Mouse (Mus musculus): ENCODE measurements around the gene Ppfia4.

The Ppfia4 gene

DNA sequence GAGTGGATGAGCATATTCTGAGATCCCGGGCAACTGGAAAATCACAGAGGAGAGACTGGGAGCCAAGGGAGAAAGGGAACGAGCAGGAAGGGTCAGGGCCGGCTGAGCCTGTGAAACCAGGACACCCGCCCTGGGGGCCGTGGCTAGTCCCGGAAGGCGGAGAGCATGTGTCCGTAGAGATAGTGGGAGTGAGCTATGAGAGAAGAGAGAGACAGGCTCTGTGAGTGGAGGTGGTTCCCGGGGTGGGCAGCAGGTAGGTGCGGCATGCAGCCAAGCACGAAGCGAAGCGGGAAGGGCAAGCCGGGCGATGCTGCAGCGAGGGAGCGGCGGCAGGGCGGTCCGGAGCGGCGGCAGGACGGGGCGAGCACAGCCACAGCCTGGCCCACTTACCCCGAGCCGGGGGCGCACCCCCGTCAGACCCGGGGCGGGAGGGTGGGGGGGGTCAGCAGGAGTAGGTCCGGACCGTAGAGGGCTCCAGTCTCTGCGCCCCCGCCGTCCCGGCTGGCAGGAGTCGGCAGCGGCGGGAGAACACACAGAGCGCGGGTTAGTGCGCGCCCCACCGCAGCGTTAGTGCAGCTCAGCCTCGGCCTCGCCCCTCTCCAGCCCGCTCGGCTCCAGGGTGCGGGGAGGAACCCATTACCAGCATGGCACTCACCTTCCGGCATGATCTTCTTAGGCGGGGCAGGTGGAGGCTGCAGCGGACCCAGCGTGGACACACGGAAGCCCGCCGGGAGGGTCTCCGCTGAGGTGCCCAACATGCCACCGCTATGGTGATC, 33.9 kb downstream of the Ppfia4 start:
- no peak for DNase-seq (ENCODE audit: low spot score in 2 of 2)

DNA sequence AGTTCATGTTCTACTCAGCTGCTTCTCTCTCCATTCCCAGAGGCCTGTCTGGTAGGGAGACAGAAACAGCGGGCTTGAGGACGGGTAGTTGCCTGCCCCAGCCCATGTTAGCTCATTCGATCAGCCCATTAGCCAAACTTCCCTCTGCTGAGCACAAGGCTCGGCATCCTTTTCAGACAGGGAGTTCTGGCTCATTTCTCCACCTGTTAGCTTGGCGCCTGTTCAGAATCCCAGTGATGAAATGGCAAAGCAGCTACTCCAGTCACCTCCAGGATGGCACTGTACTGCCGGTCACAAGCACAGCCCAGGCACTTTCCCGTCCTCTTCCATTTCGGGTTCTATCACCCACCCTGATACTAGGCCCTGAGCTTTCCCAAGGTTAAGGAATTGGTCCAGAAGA, 35.5 kb downstream of the Ppfia4 start:
- no peak for DNase-seq (ENCODE audit: low spot score in 2 of 2)

DNA sequence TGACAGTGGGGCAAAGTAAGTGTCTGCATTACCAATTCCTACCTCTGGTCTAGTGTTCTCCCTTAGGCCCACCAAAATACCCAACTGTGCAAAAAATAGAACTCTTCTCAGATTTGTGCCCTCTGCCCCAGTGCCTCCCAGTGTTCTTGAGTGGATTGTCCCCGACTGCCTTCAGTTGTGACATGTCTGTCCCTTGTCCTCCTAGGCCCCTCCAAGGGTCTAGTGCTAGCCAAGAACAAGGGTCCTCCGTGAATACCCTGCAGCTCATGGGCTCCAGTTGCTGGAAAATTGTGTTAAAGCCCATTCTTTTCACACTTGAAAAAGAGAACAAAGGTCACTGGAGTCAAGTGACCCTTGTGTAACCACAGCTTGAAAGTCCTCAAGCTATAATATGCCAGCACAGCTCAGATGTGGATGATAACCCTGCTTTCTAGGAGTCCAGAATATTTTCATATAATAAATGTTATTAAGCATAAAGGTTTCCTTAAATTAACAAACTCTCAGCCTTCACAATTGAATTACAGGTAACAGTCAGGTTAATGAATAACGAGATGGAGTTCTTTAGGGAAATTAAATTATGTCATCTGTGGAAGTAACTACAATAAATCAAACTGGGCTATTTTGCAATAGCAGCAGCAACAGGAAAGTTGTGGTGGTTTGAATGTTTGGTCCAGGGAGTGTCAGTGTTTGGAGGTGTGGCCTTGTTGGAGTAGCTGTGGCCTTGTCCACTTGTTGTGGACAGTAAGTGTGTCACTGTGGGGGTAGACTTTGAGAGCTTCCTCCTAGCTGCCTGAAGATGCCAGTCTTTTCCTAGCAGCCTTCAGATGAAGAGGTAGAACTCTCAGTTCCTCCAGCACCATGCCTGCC, 38.8 kb downstream of the Ppfia4 start:
- no peak for DNase-seq (ENCODE audit: low spot score in 2 of 2)

DNA sequence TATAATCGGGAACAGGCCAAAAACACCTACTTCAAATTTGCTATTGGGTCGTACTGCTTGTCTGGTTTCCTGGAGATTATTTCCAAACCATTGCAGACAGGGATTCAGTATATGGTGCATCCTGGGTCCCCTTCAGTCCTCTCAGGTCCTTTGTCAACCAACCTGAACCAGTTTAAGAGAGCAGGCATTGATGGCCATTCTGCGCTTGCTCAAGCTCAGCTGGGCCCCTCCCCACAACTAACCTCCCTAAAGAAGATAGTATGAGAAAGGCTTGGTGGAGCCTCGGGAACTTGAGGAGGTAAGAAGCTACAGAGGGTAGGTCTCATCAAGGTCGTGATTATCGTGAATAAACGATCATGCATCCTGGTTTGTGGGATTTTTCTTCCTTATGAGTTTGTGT, 39.5 kb downstream of the Ppfia4 start:
- DNase-seq (ENCODE audit: low spot score in 2 of 2), result no peak

DNA sequence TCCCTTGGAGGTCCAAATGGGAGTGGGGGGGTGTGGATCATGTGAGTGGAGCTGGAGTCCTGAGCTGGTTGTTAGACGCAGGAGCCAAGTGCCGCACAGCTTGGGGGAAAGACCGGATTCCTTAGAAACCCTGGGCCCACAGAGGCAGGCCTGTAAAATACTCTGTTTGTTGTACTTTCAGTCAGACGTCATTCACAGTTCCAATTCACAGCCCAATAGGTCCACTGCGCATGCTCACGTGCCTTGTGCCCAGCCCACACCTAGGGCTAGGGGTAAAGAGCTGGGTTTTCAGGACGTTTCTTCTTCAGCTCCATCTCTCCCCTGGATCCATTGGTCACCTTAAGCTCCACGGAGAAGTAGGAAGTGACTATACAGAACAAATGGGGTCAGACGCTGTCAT, 40.1 kb downstream of the Ppfia4 start:
- no peak for DNase-seq (ENCODE audit: low spot score in 2 of 2)

DNA sequence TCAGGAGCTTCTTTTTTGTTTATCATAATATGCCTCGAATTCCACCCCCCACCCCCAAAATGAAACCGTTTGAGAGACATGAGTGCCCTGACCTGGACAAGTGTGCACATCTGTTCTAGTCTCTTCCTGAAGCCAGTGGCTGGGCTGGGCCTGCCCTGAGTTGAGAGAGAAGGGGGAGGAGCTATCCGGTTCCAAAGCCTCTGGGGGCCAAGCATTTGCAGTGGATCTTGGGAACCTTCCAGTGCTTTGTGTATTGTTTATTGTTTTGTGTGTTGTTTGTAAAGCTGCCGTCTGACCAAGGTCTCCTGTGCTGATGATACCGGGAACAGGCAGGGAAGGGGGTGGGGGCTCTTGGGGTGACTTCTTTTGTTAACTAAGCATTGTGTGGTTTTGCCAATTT, 40.7 kb downstream of the Ppfia4 start:
- DNase-seq (ENCODE audit: low spot score in 2 of 2), result no peak

DNA sequence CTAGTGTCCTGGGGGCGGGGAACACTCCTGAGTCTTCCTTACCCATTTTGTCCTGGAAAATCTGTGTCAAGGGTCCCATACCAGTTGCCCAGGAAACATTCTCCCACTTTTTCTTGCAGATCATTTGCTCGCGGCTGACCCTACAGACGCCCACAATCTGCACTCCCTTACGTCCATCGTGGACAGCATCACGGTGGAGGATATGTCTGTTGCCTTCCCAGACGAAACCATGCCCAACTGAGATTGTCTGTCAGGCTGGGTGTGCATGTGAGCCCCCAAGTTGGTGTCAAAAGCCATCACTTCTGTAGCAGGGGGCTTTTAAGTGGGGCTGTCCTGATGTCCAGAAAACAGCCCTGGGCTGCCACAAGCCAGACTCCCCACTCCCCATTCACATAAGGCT, 41.2 kb downstream of the Ppfia4 start:
- DNase-seq (ENCODE audit: low spot score in 2 of 2), result no peak

DNA sequence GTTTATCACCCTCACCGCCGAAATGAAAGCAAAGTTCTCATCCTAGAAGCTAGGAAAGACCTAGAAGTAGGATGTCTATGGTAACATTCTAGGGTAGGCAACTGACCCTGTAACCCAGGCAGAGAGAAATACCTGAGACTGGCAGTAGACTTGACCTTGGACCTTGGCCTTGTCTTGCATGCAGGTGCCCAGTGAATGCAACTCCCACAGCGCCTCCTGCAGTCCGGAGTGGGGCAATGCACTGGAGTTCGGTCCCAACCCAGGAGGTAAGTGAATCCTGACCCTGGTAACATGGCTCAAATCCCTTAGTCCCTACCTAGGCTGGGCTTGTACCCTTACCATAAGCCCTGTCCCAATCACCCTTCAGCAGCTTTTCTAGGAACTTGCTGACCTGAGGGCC, 41.8 kb downstream of the Ppfia4 start:
- no peak for DNase-seq (ENCODE audit: low spot score in 2 of 2)

DNA sequence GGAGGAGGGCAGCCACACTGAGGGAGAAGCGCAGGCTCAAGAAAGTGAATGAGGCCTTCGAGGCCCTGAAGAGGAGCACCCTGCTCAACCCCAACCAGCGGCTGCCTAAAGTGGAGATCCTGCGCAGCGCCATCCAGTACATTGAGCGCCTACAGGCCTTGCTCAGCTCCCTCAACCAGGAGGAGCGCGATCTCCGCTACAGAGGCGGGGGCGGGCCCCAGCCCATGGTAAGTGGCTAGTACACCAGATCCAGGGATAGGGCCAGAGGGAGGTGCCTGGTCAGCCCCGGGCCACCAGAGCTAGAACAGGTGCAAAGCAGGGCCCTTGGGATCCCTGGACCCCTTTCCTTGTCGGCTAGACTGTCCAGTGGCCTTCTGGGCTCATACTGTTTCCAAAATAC, 42.4 kb downstream of the Ppfia4 start:
- no peak for DNase-seq (ENCODE audit: low spot score in 2 of 2)

DNA sequence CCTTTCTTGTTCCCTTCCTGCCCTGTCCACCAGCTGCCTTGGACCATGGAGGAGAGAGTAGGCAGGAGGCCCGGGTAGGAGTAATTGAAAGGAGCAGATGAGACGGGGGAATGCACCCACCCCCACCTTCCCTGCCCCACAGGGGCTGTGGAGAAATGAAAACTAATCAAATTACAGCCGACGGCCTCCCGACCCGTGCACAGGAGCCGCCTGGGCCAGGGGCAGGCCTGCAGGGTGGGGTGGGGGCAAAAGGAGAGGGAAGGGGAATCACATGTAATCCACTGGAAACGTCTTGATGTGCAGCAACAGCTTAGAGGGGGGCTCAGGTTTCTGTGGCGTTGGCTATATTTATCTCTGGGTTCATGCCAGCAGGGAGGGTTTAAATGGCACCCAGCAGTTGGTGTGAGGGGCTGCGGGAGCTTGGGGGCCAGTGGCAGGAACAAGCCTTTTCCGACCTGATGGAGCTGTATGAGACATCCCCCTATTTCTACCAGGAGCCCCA, 43.1 kb downstream of the Ppfia4 start, which contains the start of gene Myog:
Gene Myog (plus strand): TSS at position 392 of the 502 bp plus-strand sequence.
- DNase-seq (ENCODE audit: low spot score in 2 of 2), result no peak

DNA sequence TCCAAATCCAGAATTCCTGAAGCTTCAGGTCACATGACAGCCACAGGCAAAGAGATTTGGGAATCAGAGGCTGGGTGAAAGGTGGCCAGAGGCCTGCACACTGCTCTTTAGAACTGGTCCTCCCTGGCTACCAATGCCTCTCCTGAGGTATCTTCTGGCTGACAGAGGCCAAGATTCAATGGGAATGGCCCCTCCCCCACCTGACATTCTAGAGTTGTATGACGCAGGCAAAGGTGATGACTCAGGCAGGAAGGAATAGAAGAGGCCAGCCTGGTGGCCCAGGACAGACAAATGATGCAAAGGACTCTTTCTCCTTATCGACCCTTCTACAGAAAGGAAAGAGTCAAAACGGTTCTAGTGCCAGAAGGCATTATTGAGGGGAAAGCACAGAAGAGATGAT, 44.5 kb downstream of the Ppfia4 start:
- no peak for DNase-seq (ENCODE audit: low spot score in 2 of 2)

DNA sequence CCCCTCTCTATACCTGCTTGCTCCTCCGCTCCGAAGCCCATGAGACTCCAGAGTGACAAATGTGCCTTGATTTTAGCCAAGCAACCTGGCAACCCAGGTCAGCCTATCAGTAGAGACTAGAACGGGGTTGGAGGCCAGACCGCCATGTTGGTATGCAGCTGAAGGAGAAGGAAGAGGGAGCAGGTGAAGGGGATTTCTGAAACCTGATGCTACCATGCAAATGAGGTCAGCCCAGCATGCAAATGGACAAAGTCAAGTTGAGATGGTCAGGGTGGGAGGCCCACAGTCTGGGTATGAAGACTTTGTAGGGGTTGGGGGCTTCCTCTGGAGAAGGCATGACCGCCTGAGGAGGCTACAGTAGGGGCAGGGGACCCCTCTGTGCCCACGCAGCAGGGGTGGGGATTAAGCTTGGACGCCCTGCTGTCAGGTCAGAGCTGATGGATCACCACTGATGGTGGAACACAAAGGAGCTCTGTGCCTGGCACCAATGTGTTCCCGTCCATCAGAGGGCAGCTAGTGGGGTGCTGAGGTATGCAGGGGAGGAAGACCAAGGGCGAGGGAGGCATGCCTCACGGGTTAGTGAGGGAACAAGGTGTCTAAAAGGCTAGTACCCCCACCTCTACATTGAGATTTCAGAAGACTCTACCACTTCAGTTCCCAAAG, 47.1 kb downstream of the Ppfia4 start:
- no peak for DNase-seq (ENCODE audit: low spot score in 2 of 2)

DNA sequence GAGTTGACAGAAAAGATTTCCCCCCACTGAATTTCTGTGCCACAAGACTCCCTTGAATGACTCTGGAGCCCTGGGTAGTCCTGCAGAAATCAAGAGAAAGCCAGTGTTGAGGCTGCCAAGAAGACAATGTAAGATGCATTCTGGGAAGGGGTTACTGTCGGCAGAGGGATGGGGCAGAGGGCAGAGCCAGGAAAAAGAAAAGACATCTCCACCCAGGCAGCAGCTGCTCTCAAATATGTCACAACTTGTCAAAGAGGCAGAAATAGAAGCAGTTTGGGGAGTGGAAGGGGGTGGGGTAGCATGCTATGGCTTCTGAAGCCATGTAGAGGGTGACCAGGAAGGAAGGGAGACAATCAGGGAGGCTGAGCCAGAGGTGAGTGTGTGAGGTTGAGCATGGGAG, 49.6 kb downstream of the Ppfia4 start:
- DNase-seq (ENCODE audit: low spot score in 2 of 2), result no peak

DNA sequence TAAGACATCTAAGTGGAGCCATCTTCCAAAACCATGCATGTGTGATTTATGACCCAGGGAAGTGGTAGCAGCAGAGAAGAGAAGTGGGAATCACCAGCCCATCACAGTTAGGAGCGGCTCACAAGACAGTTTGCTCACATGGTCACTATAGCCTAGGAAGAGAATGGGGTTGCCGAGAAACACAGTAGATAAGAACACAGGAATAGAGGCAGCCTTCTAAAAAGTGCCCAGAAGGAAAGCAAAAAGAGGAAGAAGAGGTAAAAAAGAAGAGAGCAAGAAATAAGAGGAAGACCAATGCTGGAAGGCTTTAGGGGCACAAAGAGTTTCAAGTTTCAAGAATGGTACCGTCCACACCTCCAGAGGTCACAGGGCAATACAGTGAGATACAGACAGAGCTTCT, 50.4 kb downstream of the Ppfia4 start:
- DNase-seq (ENCODE audit: low spot score in 2 of 2), result no peak

DNA sequence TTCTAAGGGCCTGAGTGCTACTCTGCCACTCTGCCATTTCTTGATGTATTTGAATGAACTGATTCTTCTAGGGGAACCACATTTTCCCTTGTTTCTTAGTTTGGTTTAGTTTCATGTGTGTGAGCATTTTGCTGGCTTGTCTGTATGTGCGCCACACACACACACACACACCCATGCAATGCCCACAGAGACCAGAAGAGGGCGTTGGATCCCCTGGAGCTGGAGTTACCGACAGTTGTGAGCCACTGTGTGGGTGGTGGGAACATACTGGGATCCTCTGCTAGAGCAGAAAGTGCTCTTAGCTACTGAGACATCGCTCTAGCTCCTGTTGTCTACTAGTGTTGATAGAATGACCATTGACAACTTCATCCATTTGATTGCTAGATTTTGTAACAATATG, 51.2 kb downstream of the Ppfia4 start:
- DNase-seq (ENCODE audit: low spot score in 2 of 2), result no peak

DNA sequence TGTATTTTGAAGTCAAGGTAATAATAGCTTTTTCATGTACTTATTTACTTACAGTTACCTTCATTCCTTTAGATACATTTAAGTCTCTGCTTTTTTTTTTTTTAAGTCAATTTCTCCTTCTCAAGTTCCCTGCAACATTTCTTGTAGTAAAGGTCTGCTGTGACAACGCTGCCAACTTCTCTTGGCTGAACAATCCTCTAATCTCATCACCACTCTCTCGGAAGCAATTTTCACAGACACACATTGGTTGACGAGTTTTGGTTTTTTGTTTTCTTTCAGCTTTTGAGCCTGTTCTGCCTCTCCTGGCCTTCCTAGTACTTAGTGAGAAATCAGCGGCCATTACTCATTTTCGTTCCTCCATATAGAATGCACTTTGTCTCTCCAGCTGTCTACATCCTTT, 52.6 kb downstream of the Ppfia4 start:
- no peak for DNase-seq (ENCODE audit: low spot score in 2 of 2)

DNA sequence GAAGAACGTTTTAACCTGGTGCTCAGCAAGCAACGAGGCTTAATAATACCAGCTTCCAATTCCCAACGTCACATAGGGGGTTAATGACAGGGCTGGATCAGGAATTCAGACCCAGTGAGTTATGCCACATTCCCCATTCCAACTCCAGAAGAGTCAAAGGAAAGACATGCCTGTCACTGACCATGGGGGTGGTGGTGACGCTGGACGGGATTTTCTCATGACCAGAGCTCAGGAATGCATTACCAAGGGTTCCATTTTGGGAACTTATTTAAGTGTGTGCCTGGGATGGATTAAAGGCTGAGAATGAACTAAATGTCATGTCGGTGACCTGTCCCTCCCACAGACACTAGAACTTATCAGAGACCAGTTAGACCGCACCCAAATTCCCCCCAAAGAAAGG, 55.9 kb downstream of the Ppfia4 start:
- no peak for DNase-seq (ENCODE audit: low spot score in 2 of 2)

DNA sequence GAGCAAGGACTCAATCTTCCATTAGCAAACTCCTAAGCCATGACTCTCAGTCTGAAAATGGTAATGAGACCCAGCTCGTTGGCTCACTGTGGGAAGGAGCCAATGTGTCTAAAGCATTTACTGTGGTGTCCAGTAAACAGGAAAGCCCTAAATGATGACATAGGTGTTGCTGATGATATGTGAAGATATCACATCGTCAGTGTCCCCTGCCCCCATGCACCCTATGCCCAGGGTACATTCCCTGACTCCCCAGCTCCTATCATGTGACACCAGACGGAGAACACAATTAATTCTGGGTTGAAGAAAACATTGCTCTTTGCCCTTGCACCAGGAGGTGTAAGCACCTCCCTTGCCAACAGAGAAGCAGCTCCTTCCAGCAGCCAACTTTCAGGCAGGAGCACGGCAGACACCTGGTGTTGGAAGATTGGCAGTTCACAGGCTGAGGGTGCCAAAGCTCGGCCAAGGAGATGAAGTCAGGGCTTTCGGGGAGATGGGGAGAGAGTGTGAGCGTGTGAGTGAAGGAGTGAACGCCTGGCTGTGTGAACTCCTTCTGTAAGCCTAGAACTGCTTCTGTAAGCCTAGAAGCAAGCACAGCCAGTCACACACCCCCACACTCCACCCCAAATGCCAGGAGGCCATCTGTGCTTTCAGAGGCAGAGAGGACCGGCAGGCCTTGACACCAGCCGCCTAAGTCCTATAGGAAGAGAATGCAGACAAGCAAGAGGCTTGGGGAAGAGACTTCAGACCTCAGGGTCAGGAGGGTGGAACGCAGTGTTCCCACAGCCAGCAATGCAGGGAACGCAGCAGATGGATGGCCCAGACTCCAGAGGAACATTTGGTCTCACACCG, 56.9 kb downstream of the Ppfia4 start:
- no peak for DNase-seq (ENCODE audit: low spot score in 2 of 2)

DNA sequence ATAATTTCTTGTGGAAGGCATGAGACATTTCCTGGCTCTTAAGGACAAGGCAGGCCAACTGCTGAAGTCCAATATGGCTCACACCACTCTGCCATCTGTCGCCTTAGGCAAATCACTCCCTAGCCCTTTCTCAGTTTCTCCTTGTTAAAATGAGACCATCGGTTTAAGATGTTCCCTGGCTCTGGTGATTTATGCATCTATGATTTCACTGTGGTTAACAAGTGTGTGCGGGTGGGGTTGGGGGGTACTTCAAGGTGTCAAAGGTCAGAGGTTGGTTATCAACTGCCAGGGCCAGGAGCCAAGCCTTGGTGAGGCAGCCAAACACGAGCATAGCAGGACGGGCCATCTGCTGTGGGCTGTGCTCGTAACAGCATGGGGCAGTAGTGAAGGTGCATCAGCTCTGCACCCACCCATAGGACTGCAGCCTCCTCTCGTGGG, 58.2 kb downstream of the Ppfia4 start:
- DNase-seq (ENCODE audit: low spot score in 2 of 2), result no peak

DNA sequence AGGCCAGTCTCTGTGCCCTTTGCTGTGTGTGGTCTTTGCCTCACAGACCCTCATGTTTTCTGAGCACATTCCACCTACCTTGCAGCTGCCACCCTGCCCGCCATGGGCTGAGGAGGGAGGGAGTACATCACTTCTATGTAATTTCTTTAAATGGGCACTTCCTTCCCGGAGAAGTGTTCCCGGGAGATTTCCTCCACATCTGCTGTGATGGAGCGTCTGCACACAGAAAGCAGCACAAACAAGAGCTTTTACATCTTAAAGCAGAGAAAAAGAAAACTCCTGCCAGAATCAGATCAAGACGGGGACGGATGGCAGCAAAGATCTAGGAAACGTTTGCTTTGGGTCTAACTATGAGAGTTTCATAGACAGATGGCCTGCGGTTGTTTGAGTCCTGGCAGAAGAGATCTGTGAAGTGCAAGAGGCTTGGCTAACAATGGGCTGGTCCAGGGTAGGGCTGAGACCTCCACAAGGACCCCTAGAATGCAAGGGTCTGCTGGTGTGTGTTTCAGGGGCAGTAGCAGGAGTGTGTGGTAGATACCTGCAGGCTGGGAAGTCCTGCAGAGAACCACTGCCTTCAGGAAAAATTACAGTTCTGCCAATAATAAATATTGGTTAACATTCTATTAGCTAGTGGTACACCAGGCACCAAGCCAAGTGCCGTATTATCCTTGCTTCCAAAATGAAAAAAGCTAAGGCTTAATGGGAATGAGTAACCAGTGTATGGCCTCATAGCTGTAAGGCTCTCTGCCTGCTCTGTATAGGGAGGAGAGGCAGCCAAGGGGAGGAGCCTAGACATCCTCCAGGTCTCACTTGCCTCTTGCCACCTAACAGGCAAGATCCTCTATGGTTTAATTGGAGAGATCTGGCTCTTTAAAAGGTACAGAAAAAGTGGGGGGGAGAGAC, 59.0 kb downstream of the Ppfia4 start:
- DNase-seq (ENCODE audit: low spot score in 2 of 2), result no peak

All from frontal cortex, postnatal 10 days (tissue).